Comparison of ENCODE assay signal across 8 mouse cellular contexts in the genomic region with DNA sequence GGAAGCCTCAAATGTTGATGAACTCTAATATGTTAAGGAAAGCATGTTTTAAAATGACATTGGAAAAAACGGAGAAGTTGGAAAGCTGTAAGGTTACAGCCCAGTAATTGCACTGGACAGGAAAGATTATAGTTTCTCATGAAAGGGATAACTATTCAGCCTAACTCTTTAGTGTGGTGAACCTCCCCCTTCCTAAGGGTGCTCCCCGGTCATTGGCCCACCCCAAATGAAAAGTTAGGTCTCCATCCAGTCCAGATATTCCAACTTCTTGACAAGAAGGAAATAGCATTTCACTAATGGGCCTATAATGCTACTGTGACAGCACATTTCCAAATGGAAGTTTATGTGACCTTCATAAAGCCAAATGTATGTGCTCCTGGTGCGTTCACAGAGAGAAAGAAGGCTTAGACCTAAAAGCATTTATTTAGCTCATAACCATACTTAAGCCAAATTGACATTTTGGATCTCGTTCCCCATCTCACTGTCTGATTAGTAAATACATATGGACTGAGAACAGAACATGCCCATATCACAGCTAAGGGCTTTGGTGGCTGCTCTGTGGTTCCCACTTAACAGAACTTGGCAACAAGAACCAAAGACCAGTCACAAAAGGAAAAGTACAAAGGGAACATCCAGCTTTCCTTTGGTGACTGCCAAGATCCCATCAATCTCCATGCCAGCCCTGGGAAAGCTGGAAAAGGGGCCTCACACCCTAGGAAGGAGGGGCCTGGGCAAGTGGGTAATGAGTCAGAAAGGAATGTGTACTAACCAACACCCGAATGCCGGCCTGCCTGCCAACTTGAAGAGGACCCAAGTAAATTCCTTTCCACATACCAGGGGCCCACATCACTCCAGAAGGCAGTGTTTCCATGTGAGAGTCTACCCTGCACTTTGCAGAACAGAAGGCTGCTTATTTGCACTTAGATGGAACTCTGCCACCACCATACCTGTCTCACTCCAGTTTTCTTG.
DNase-seq lines count a peak whose midpoint lies in the region; ATAC-seq and TF ChIP-seq lines count a peak whose summit lies in the region.

No protein-coding gene starts in this region.

- no peak overlapping the region for H3K4me2 ChIP-seq in midbrain, embryonic 13.5 days (replicated peaks)
- no peak overlapping the region for H3K4me2 ChIP-seq in heart, postnatal 0 days (ENCODE audit: low read depth, low read length)

- H3K9ac ChIP-seq in midbrain, embryonic 13.5 days (replicated peaks): no peak overlapping the region
- H3K9ac ChIP-seq in heart, postnatal 0 days (replicated peaks; ENCODE audit: low read depth, low read length): no peak overlapping the region

- H3K4me3 ChIP-seq in midbrain, embryonic 13.5 days (replicated peaks): no peak overlapping the region
- no peak overlapping the region for H3K4me3 ChIP-seq in midbrain, embryonic 10.5 days
- H3K4me3 ChIP-seq in heart, postnatal 0 days (ENCODE audit: low read depth, low read length): no peak overlapping the region

- 64% methylated on average over 6 of the region's 6 CpGs for WGBS in midbrain, embryonic 13.5 days
- 67% methylated on average over 6 of the region's 6 CpGs for WGBS in midbrain, embryonic 10.5 days
- WGBS in heart, postnatal 0 days: 49% methylated on average over 6 of the region's 6 CpGs

- no peaks in the 10 kb centered on the region for H3K27me3 ChIP-seq in midbrain, embryonic 13.5 days
- no peaks in the 10 kb centered on the region for H3K27me3 ChIP-seq in midbrain, embryonic 10.5 days (ENCODE audit: low read depth, poor library complexity, severe bottlenecking)
- no peaks in the 10 kb centered on the region for H3K27me3 ChIP-seq in heart, postnatal 0 days (ENCODE audit: control insufficient read depth, insufficient read depth, low read length)

- DNase-seq in midbrain, embryonic 10.5 days (ENCODE audit: low spot score): no peak
- peak; percentile 7 for DNase-seq in embryo, embryonic 11 days
- peak; percentile 56 for DNase-seq in heart, postnatal 0 days (ENCODE audit: low spot score)
- DNase-seq in kidney, postnatal 4 days: peak; percentile 27 to 65
- DNase-seq in mesoderm, embryonic 11.5 days (ENCODE audit: low read depth, low spot score): peak; percentile 31
- no peak for DNase-seq in thymus, postnatal 25 days

- no peak overlapping the region for H3K27ac ChIP-seq in midbrain, embryonic 13.5 days
- no peak overlapping the region for H3K27ac ChIP-seq in midbrain, embryonic 10.5 days (replicated peaks)
- H3K27ac ChIP-seq in heart, postnatal 0 days (ENCODE audit: low read depth): 0 out of 2 replicates have a peak overlapping the region, but pooled peaks have one; percentile 25

- ATAC-seq in midbrain, embryonic 13.5 days: peak; percentile 85
- peak; percentile 89 for ATAC-seq in heart, postnatal 0 days (ENCODE audit: insufficient read depth, low read depth)
- no peak for ATAC-seq in megakaryocyte, adult 5-6 weeks (ENCODE audit: poor library complexity, severe bottlenecking)

- TF ChIP-seq CTCF in heart, postnatal 0 days (IDR thresholded peaks at IDR 0.05; ENCODE audit: low read depth): no peak

- no peak for TF ChIP-seq EP300 in heart, postnatal 0 days (IDR thresholded peaks at IDR 0.05; ENCODE audit: low read depth)

- H3K4me1 ChIP-seq in midbrain, embryonic 13.5 days (replicated peaks): no peaks in the 10 kb centered on the region
- H3K4me1 ChIP-seq in midbrain, embryonic 10.5 days: peaks cover 18% of the 10 kb centered on the region
- no peaks in the 10 kb centered on the region; the same call in 1 of the 2 replicates for H3K4me1 ChIP-seq in heart, postnatal 0 days (ENCODE audit: control insufficient read depth, insufficient read depth)

- no peaks in the 10 kb centered on the region for H3K9me3 ChIP-seq in midbrain, embryonic 13.5 days
- H3K9me3 ChIP-seq in midbrain, embryonic 10.5 days (replicated peaks): no peaks in the 10 kb centered on the region
- no peaks in the 10 kb centered on the region for H3K9me3 ChIP-seq in heart, postnatal 0 days (replicated peaks; ENCODE audit: control insufficient read depth, low read length)

- H3K36me3 ChIP-seq in midbrain, embryonic 13.5 days: no peaks in the 10 kb centered on the region
- no peaks in the 10 kb centered on the region for H3K36me3 ChIP-seq in midbrain, embryonic 10.5 days
- no peaks in the 10 kb centered on the region for H3K36me3 ChIP-seq in heart, postnatal 0 days (replicated peaks; ENCODE audit: control insufficient read depth, insufficient read depth, low read length)

Comparison
In these comparisons a context has a peak if more than half of its experiments do, and no peak if none do; other contexts are left out.
1. DNase-seq: peak in embryo, embryonic 11 days (single experiment), heart, postnatal 0 days (single experiment), kidney, postnatal 4 days (2 of 2) and mesoderm, embryonic 11.5 days (single experiment); none in midbrain, embryonic 10.5 days (single experiment) and thymus, postnatal 25 days (single experiment).